Mouse (Mus musculus) megakaryocyte-erythroid progenitor cell, adult 5 weeks (primary cell): ENCODE measurements around the gene Antxr2. TPM values are rescaled to one million over a fixed set of nuclear protein-coding genes. Genes with fewer than 3 reads are reported as not detected.

Experiments
- polyA plus RNA-seq: library from polyadenylated mRNA; stranded (reverse); fragments of >175 nt; gene quantifications from 2 replicates; pipeline ENCODE4 v1.2.3, GENCODE M21; 2012

The Antxr2 gene
- 5.0 TPM in 2 replicates for polyA plus RNA-seq

DNA sequence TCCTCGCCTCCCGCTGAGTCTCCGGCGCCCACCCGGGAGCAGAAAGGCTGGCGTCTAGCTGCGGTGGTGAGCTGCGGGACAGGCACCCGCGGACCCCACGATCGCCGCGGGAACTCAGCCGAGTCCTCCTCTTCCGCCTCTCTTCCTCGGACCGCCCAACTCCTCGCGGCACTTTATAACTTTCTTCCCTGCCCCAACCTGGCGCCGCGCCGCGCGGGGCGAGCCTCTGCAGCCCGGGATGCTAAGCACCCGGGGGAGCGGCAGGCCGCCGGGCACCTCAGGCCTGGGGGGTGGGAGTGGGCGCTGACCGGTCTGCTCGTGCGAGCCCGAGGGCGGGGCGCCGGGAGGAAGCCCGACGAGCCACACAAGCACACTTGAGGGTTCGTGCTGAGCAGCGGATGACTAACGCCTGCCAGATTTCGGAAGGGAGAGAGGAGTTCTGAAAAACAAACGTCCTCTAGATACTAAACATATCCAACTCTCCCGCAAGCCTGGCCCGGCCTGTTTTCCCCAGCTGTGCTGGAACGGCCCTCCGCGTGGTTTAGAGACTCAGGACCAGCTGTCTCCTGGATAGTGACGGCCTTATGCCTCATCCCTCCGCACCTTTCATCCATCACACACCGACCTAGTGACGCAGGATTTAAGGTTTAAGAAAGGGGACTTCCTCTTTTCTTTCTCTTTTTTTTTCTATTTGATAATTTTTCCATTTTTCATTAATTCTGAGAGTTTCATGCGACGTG lies at the start of gene Antxr2:
Antxr2 (minus strand) TSS at position 142 of the 740 bp plus-strand sequence.

Other genes starting within 250 kb of the Antxr2 start
- gene Prdm8, start 136.2 kb upstream of the Antxr2 start, polyA plus RNA-seq: 0.05 and 0.09 TPM in 2 replicates
- not detected in 2 replicates for gene Fgf5, start 223.1 kb upstream of the Antxr2 start, polyA plus RNA-seq